Mouse (Mus musculus) ES-E14 (cell line): ENCODE data around the gene Rnf144b.

Source experiments
- CHD2 ChIP-seq: IDR thresholded peaks from 2 replicates; pipeline ENCODE4 v1.6.1; 2014; ENCODE audit warnings: mild to moderate bottlenecking, low read depth, low read length, inconsistent platforms
- HCFC1 ChIP-seq: IDR thresholded peaks from 2 replicates; pipeline ENCODE4 v1.6.1; 2012; ENCODE audit warnings: low read length, inconsistent platforms, borderline replicate concordance; ENCODE audit not compliant: insufficient read depth
- MAFK ChIP-seq: IDR thresholded peaks from 2 replicates; pipeline ENCODE4 v1.6.1; 2014; ENCODE audit warnings: mild to moderate bottlenecking, low read depth, low read length, inconsistent platforms; ENCODE audit not compliant: insufficient read depth
- ZNF384 ChIP-seq: IDR thresholded peaks from 2 replicates; pipeline ENCODE4 v1.6.1; 2012; ENCODE audit warnings: low read depth, low read length, inconsistent platforms

DNA sequence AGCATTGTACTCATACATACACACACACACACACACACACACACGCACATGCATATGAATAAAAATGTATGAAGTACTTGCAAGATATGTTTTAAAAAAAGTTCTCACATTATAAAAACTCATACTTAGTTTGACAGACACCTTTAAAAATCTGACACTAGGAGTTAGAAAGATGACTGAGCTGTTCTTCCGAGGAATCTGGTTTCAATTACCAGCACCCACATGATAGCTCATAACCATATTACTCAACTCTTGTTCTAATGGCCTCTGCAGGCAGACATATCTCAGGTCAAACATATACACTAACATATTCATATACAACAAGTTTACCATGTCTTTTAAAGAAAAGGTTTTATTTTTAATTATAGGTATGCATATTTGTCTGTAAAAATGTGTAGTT is 25.9 kb upstream of the Rnf144b start:
- TF ChIP-seq MAFK = no peak
- no peak for TF ChIP-seq ZNF384
- TF ChIP-seq CHD2 = no peak
- no peak for TF ChIP-seq HCFC1
